Mouse (Mus musculus) forebrain, embryonic 12.5 days (tissue): ENCODE measurements around the gene Derl3. TPM values are rescaled to one million over a fixed set of nuclear protein-coding genes. Genes with fewer than 3 reads are reported as not detected.
A peak's percentile ranks its signal among the peaks of the same experiment; 100 is the strongest.
"Not testable (repeated sequence)": the region's sequence is repeated elsewhere in the genome, so short reads cannot be mapped to it uniquely, and the experiment has no call there.

Source experiments
- ATAC-seq: fragments of 200-750 bp; cut with Nextera tagmentation; 2 replicates; pipeline ENCODE4 v1.8.0; 2017; ENCODE audit warnings: moderate TSS enrichment; ENCODE audit not compliant: low FRiP score
- H3K27ac ChIP-seq: fragments of 300-500 bp; sonication (generic); 2 replicates; pipeline ENCODE4 v1.5.1; 2016; ENCODE audit warnings: mild to moderate bottlenecking
- H3K27me3 ChIP-seq: fragments of 300-500 bp; sonication (generic); 2 replicates; pipeline ENCODE4 v1.6.1; 2016; ENCODE audit warnings: mild to moderate bottlenecking
- H3K36me3 ChIP-seq: fragments of 300-500 bp; sonication (generic); replicated peaks from 2 replicates; pipeline ENCODE4 v1.6.1; 2016; ENCODE audit warnings: mild to moderate bottlenecking
- H3K4me1 ChIP-seq: fragments of 300-500 bp; sonication (generic); 2 replicates; pipeline ENCODE4 v1.6.1; 2016
- H3K4me2 ChIP-seq: fragments of 300-500 bp; sonication (generic); 2 replicates; pipeline ENCODE4 v1.6.1; 2016; ENCODE audit warnings: mild to moderate bottlenecking, moderate library complexity
- H3K4me3 ChIP-seq: fragments of 300-500 bp; sonication (generic); replicated peaks from 2 replicates; pipeline ENCODE4 v1.5.1; 2016; ENCODE audit warnings: mild to moderate bottlenecking
- H3K9ac ChIP-seq: fragments of 300-500 bp; sonication (generic); 2 replicates; pipeline ENCODE4 v1.6.1; 2016; ENCODE audit warnings: mild to moderate bottlenecking
- H3K9me3 ChIP-seq: fragments of 300-500 bp; sonication (generic); 2 replicates; pipeline ENCODE4 v1.6.1; 2016
- WGBS: fragments of 180-500 bp; shearing (Covaris S2); methylation state at CpG from one replicate; pipeline ENCODE4 v1.1.7; 2016; 5-methylcytosine and 5-hydroxymethylcytosine counted together
- polyA plus RNA-seq: library from polyadenylated mRNA; unstranded; fragments of >200 nt; fragmentation: Nextera tagmentation; extraction: Ambion mirVana; gene quantifications from 2 replicates; pipeline ENCODE4 v1.2.1, GENCODE M21; 2016

Gene Derl3
- polyA plus RNA-seq, 1 experiment from 2014 or later: 3.1 TPM

GRCm38 (mm10) chr10:75856155-75856907 is 36.9 kb upstream of the Derl3 start:
- Histone ChIP-seq H3K4me3 (no peak overlapping the region), H3K9ac (no peak overlapping the region), H3K36me3 (peaks cover 20% of the 10 kb centered on the region), H3K27ac (no peak overlapping the region), H3K9me3 (no peaks in the 10 kb centered on the region), H3K4me1 (peaks cover 36% of the 10 kb centered on the region), H3K4me2 (no peak overlapping the region), H3K27me3 (no peaks in the 10 kb centered on the region)
- WGBS: 84% methylated on average over 11 of the region's 11 CpGs
- no peak for ATAC-seq

- no peak overlapping the region for H3K4me3 ChIP-seq
- no peak for ATAC-seq
These were observed 36.2 kb upstream of the Derl3 start for GRCm38 (mm10) chr10:75856976-75857375.

GRCm38 (mm10) chr10:75857598-75857997 is 35.6 kb upstream of the Derl3 start:
- Histone ChIP-seq H3K4me1 (peaks cover 35% of the 10 kb centered on the region), H3K9ac (no peak overlapping the region), H3K27me3 (no peaks in the 10 kb centered on the region), H3K4me3 (no peak overlapping the region), H3K27ac (no peak overlapping the region), H3K9me3 (no peaks in the 10 kb centered on the region), H3K36me3 (peaks cover 20% of the 10 kb centered on the region), H3K4me2 (0 out of 2 replicates have a peak overlapping the region, but pooled peaks have one; percentile 2)
- no peak for ATAC-seq
- 96% methylated on average over 4 of the region's 4 CpGs for WGBS

More at GRCm38 (mm10) chr10:75856976-75857375, 36.2 kb upstream of the Derl3 start:
- Histone ChIP-seq H3K9me3 (no peaks in the 10 kb centered on the region), H3K9ac (no peak overlapping the region), H3K4me1 (peaks cover 35% of the 10 kb centered on the region), H3K27ac (no peak overlapping the region), H3K4me2 (no peak overlapping the region), H3K36me3 (peaks cover 20% of the 10 kb centered on the region), H3K27me3 (no peaks in the 10 kb centered on the region)
- WGBS: 85% methylated on average over 3 of the region's 3 CpGs

- Histone ChIP-seq H3K4me2 (peak overlapping the region; percentile 76), H3K9ac (peak overlapping the region; percentile 92), H3K4me1 (peaks cover 35% of the 10 kb centered on the region), H3K9me3 (no peaks in the 10 kb centered on the region), H3K27me3 (no peaks in the 10 kb centered on the region), H3K4me3 (peak overlapping the region; percentile 80), H3K36me3 (peaks cover 20% of the 10 kb centered on the region), H3K27ac (peak overlapping the region; percentile 94)
- 2% methylated on average over 27 of the region's 27 CpGs for WGBS
- ATAC-seq: peak; percentile 67
These were observed 34.0 kb upstream of the Derl3 start for GRCm38 (mm10) chr10:75859107-75859746.

- ATAC-seq: peak; percentile 97
- H3K4me1 ChIP-seq: peaks cover 35% of the 10 kb centered on the region
- peak within 1 kb of the TSS; percentile 92 for H3K9ac ChIP-seq
- peak within 1 kb of the TSS; percentile 76 for H3K4me2 ChIP-seq
- H3K27ac ChIP-seq: peak within 1 kb of the TSS; percentile 94
- not testable (repeated sequence) for H3K9me3 ChIP-seq, H3K27me3 ChIP-seq
- H3K36me3 ChIP-seq: peaks cover 20% of the 10 kb centered on the region
- under 1% methylated on average over 46 of the region's 46 CpGs for WGBS
- H3K4me3 ChIP-seq: peak within 1 kb of the TSS; percentile 80
These were observed 33.3 kb upstream of the Derl3 start, which contains the start of gene Mif for GRCm38 (mm10) chr10:75859786-75860470. Gene Mif (minus strand): TSS chr10:75860240.

GRCm38 (mm10) chr10:75860746-75861145 is 32.5 kb upstream of the Derl3 start:
- Histone ChIP-seq H3K27me3 (no peaks in the 10 kb centered on the region), H3K4me3 (peak overlapping the region; percentile 80; the same call in 1 of the 2 replicates), H3K27ac (peak overlapping the region; percentile 94), H3K4me1 (peaks cover 35% of the 10 kb centered on the region), H3K4me2 (peak overlapping the region; percentile 76), H3K36me3 (peaks cover 20% of the 10 kb centered on the region), H3K9me3 (no peaks in the 10 kb centered on the region), H3K9ac (peak overlapping the region; percentile 8; the same call in 1 of the 2 replicates)
- no peak for ATAC-seq
- WGBS: 31% methylated on average over 7 of the region's 7 CpGs

- WGBS: 66% methylated on average over 5 of the region's 5 CpGs
- Histone ChIP-seq H3K9ac (no peak overlapping the region), H3K4me3 (no peak overlapping the region), H3K4me2 (no peak overlapping the region), H3K4me1 (peaks cover 35% of the 10 kb centered on the region), H3K36me3 (peaks cover 18% of the 10 kb centered on the region), H3K27ac (0 out of 2 replicates have a peak overlapping the region, but pooled peaks have one; percentile 54), H3K9me3 (no peaks in the 10 kb centered on the region), H3K27me3 (no peaks in the 10 kb centered on the region)
- no peak for ATAC-seq
These were observed 31.6 kb upstream of the Derl3 start for GRCm38 (mm10) chr10:75861587-75861986.

- H3K9me3 ChIP-seq: no peaks in the 10 kb centered on the region
- H3K4me3 ChIP-seq: peak overlapping the region; percentile 33
- H3K27me3 ChIP-seq: no peaks in the 10 kb centered on the region
- peak overlapping the region; percentile 88 for H3K27ac ChIP-seq
- H3K4me1 ChIP-seq: peaks cover 17% of the 10 kb centered on the region
- WGBS: 37% methylated on average over 10 of the region's 10 CpGs
- H3K36me3 ChIP-seq: no peaks in the 10 kb centered on the region
- peak; percentile 12; the same call in 1 of the 2 replicates for ATAC-seq
- 0 out of 2 replicates have a peak overlapping the region, but pooled peaks have one; percentile 29 for H3K9ac ChIP-seq
- peak overlapping the region; percentile 58 for H3K4me2 ChIP-seq
These were observed 20.9 kb upstream of the Derl3 start for GRCm38 (mm10) chr10:75872025-75872914.

GRCm38 (mm10) chr10:75872915-75873542 is 20.2 kb upstream of the Derl3 start:
- under 1% methylated on average over 11 of the region's 11 CpGs for WGBS

GRCm38 (mm10) chr10:75873543-75874170 is 19.6 kb upstream of the Derl3 start:
- Histone ChIP-seq H3K9ac (peak overlapping the region; percentile 22; the same call in 1 of the 2 replicates), H3K27me3 (no peaks in the 10 kb centered on the region), H3K4me3 (peak overlapping the region; percentile 33), H3K4me1 (peaks cover 17% of the 10 kb centered on the region), H3K36me3 (no peaks in the 10 kb centered on the region), H3K9me3 (no peaks in the 10 kb centered on the region), H3K27ac (peak overlapping the region; percentile 88), H3K4me2 (peak overlapping the region; percentile 58)
- no peak; the same call in 1 of the 2 replicates for ATAC-seq
- 4% methylated on average over 10 of the region's 10 CpGs for WGBS

More at GRCm38 (mm10) chr10:75872915-75873542, 20.2 kb upstream of the Derl3 start:
- H3K36me3 ChIP-seq: no peaks in the 10 kb centered on the region
- H3K4me1 ChIP-seq: peaks cover 17% of the 10 kb centered on the region
- H3K27ac ChIP-seq: peak overlapping the region; percentile 88
- peak overlapping the region; percentile 22; the same call in 1 of the 2 replicates for H3K9ac ChIP-seq
- H3K27me3 ChIP-seq: no peaks in the 10 kb centered on the region
- H3K9me3 ChIP-seq: no peaks in the 10 kb centered on the region
- H3K4me2 ChIP-seq: peak overlapping the region; percentile 58
- peak; percentile 99 for ATAC-seq
- peak overlapping the region; percentile 33 for H3K4me3 ChIP-seq
